Mouse (Mus musculus): Measurements from ENCODE around the gene Cenpe. TPM values are rescaled to one million over a fixed set of nuclear protein-coding genes. Genes with fewer than 3 reads are reported as not detected.

Cenpe gene
- polyA plus RNA-seq, 1 experiment from 2014 or later, result 24.2 TPM

GRCm38 (mm10) chr3:135269391-135269990 is 57.2 kb downstream of the Cenpe start:
- Histone ChIP-seq H3K27ac (replicated peaks; ENCODE audit: low read depth, low read length) (no peak overlapping the region), H3K36me3 (ENCODE audit: control insufficient read depth, insufficient read depth, low read length) (peaks cover 79% of the 10 kb centered on the region), H3K9ac (ENCODE audit: low read depth, low read length) (no peak overlapping the region), H3K4me2 (ENCODE audit: low read depth, low read length) (no peak overlapping the region), H3K4me3 (ENCODE audit: low read depth, low read length) (no peak overlapping the region), H3K4me1 (ENCODE audit: control insufficient read depth, insufficient read depth, low read length) (no peaks in the 10 kb centered on the region), H3K9me3 (ENCODE audit: control insufficient read depth, low read length) (no peaks in the 10 kb centered on the region), H3K27me3 (replicated peaks; ENCODE audit: control insufficient read depth, insufficient read depth, low read length) (no peaks in the 10 kb centered on the region)
- ATAC-seq (ENCODE audit: low read depth) (no peak), DNase-seq (ENCODE audit: low spot score) (no peak)
- WGBS, result 80% methylated on average over 10 of the region's 10 CpGs

- no peak overlapping the region for H3K4me3 ChIP-seq (ENCODE audit: low read depth, low read length)
- no peaks in the 10 kb centered on the region for H3K9me3 ChIP-seq (ENCODE audit: control insufficient read depth, low read length)
- H3K27ac ChIP-seq (replicated peaks; ENCODE audit: low read depth, low read length), result no peak overlapping the region
- DNase-seq (ENCODE audit: low spot score) (peak; percentile 40), ATAC-seq (ENCODE audit: low read depth) (peak; percentile 53; the same call in 1 of the 2 replicates)
- H3K36me3 ChIP-seq (ENCODE audit: control insufficient read depth, insufficient read depth, low read length), result peaks cover 52% of the 10 kb centered on the region
- H3K4me1 ChIP-seq (ENCODE audit: control insufficient read depth, insufficient read depth, low read length), result no peaks in the 10 kb centered on the region
- H3K27me3 ChIP-seq (replicated peaks; ENCODE audit: control insufficient read depth, insufficient read depth, low read length), result no peaks in the 10 kb centered on the region
- no peak overlapping the region for H3K9ac ChIP-seq (ENCODE audit: low read depth, low read length)
- WGBS, result 65% methylated on average over 12 of the region's 12 CpGs
- H3K4me2 ChIP-seq (ENCODE audit: low read depth, low read length), result no peak overlapping the region
Observed at GRCm38 (mm10) chr3:135272627-135273026, 60.3 kb downstream of the Cenpe start.

- 90% methylated on average over 13 of the region's 13 CpGs for WGBS
- peaks cover 47% of the 10 kb centered on the region for H3K36me3 ChIP-seq (ENCODE audit: control insufficient read depth, insufficient read depth, low read length)
Observed at GRCm38 (mm10) chr3:135273047-135273446, 60.7 kb downstream of the Cenpe start.

GRCm38 (mm10) chr3:135280160-135280559 is 67.8 kb downstream of the Cenpe start:
- DNase-seq (ENCODE audit: low spot score) (no peak), ATAC-seq (ENCODE audit: low read depth) (no peak)
- 0 out of 2 replicates have a peak overlapping the region, but pooled peaks have one; percentile 52 for H3K9ac ChIP-seq (ENCODE audit: low read depth, low read length)
- WGBS, result 74% methylated on average over 4 of the region's 4 CpGs
- H3K4me3 ChIP-seq (ENCODE audit: low read depth, low read length), result no peak overlapping the region
- no peaks in the 10 kb centered on the region for H3K27me3 ChIP-seq (replicated peaks; ENCODE audit: control insufficient read depth, insufficient read depth, low read length)
- H3K4me2 ChIP-seq (ENCODE audit: low read depth, low read length), result no peak overlapping the region
- H3K4me1 ChIP-seq (ENCODE audit: control insufficient read depth, insufficient read depth, low read length), result no peaks in the 10 kb centered on the region
- H3K36me3 ChIP-seq (ENCODE audit: control insufficient read depth, insufficient read depth, low read length), result no peaks in the 10 kb centered on the region
- no peaks in the 10 kb centered on the region for H3K9me3 ChIP-seq (ENCODE audit: control insufficient read depth, low read length)
- H3K27ac ChIP-seq (replicated peaks; ENCODE audit: low read depth, low read length), result no peak overlapping the region

More at GRCm38 (mm10) chr3:135273047-135273446, 60.7 kb downstream of the Cenpe start:
- DNase-seq (ENCODE audit: low spot score) (no peak), ATAC-seq (ENCODE audit: low read depth) (no peak)
- Histone ChIP-seq H3K4me2 (ENCODE audit: low read depth, low read length) (no peak overlapping the region), H3K9me3 (ENCODE audit: control insufficient read depth, low read length) (no peaks in the 10 kb centered on the region), H3K4me3 (ENCODE audit: low read depth, low read length) (no peak overlapping the region), H3K27ac (replicated peaks; ENCODE audit: low read depth, low read length) (no peak overlapping the region), H3K4me1 (ENCODE audit: control insufficient read depth, insufficient read depth, low read length) (no peaks in the 10 kb centered on the region), H3K27me3 (replicated peaks; ENCODE audit: control insufficient read depth, insufficient read depth, low read length) (no peaks in the 10 kb centered on the region), H3K9ac (ENCODE audit: low read depth, low read length) (no peak overlapping the region)

GRCm38 (mm10) chr3:135280669-135281415 is 68.5 kb downstream of the Cenpe start, which contains the start of gene Bdh2:
Gene Bdh2 (plus strand): TSS chr3:135281221.
- 19% methylated on average over 14 of the region's 14 CpGs for WGBS

GRCm38 (mm10) chr3:135281701-135282100 is 69.4 kb downstream of the Cenpe start:
- H3K36me3 ChIP-seq (ENCODE audit: control insufficient read depth, insufficient read depth, low read length), result no peaks in the 10 kb centered on the region
- ATAC-seq (ENCODE audit: low read depth) (no peak), DNase-seq (ENCODE audit: low spot score) (no peak)
- no peaks in the 10 kb centered on the region for H3K4me1 ChIP-seq (ENCODE audit: control insufficient read depth, insufficient read depth, low read length)
- H3K4me3 ChIP-seq (ENCODE audit: low read depth, low read length), result peak overlapping the region; percentile 6; the same call in 1 of the 2 replicates
- H3K27ac ChIP-seq (replicated peaks; ENCODE audit: low read depth, low read length), result no peak overlapping the region
- no peak overlapping the region for H3K9ac ChIP-seq (ENCODE audit: low read depth, low read length)
- H3K27me3 ChIP-seq (replicated peaks; ENCODE audit: control insufficient read depth, insufficient read depth, low read length), result no peaks in the 10 kb centered on the region
- 70% methylated on average over 8 of the region's 8 CpGs for WGBS
- H3K9me3 ChIP-seq (ENCODE audit: control insufficient read depth, low read length), result no peaks in the 10 kb centered on the region
- H3K4me2 ChIP-seq (ENCODE audit: low read depth, low read length), result peak overlapping the region; percentile 51

More at GRCm38 (mm10) chr3:135280669-135281415, 68.5 kb downstream of the Cenpe start, which contains the start of gene Bdh2:
- Histone ChIP-seq H3K4me3 (ENCODE audit: low read depth, low read length) (peak within 1 kb of the TSS; percentile 33), H3K9me3 (ENCODE audit: control insufficient read depth, low read length) (no peaks in the 10 kb centered on the region), H3K4me2 (ENCODE audit: low read depth, low read length) (peak within 1 kb of the TSS; percentile 51), H3K27me3 (replicated peaks; ENCODE audit: control insufficient read depth, insufficient read depth, low read length) (no peaks in the 10 kb centered on the region), H3K27ac (replicated peaks; ENCODE audit: low read depth, low read length) (peak within 1 kb of the TSS; percentile 53), H3K9ac (ENCODE audit: low read depth, low read length) (peak within 1 kb of the TSS; percentile 52), H3K36me3 (ENCODE audit: control insufficient read depth, insufficient read depth, low read length) (no peaks in the 10 kb centered on the region), H3K4me1 (ENCODE audit: control insufficient read depth, insufficient read depth, low read length) (no peaks in the 10 kb centered on the region)
- peak; percentile 94 for DNase-seq (ENCODE audit: low spot score)
- peak; percentile 90 for ATAC-seq (ENCODE audit: low read depth)

- WGBS, result 81% methylated on average over 11 of the region's 11 CpGs
- Histone ChIP-seq H3K4me3 (ENCODE audit: low read depth, low read length) (no peak overlapping the region), H3K27ac (replicated peaks; ENCODE audit: low read depth, low read length) (no peak overlapping the region), H3K36me3 (ENCODE audit: control insufficient read depth, insufficient read depth, low read length) (no peaks in the 10 kb centered on the region), H3K9ac (ENCODE audit: low read depth, low read length) (no peak overlapping the region), H3K4me1 (ENCODE audit: control insufficient read depth, insufficient read depth, low read length) (no peaks in the 10 kb centered on the region), H3K4me2 (ENCODE audit: low read depth, low read length) (no peak overlapping the region), H3K27me3 (replicated peaks; ENCODE audit: control insufficient read depth, insufficient read depth, low read length) (no peaks in the 10 kb centered on the region), H3K9me3 (ENCODE audit: control insufficient read depth, low read length) (no peaks in the 10 kb centered on the region)
- ATAC-seq (ENCODE audit: low read depth) (no peak), DNase-seq (ENCODE audit: low spot score) (no peak)
Observed at GRCm38 (mm10) chr3:135285256-135285655, 72.9 kb downstream of the Cenpe start.

- no peak overlapping the region for H3K27ac ChIP-seq (replicated peaks; ENCODE audit: low read depth, low read length)
- H3K36me3 ChIP-seq (ENCODE audit: control insufficient read depth, insufficient read depth, low read length), result no peaks in the 10 kb centered on the region
- H3K27me3 ChIP-seq (replicated peaks; ENCODE audit: control insufficient read depth, insufficient read depth, low read length), result no peaks in the 10 kb centered on the region
- H3K4me2 ChIP-seq (ENCODE audit: low read depth, low read length), result no peak overlapping the region
- DNase-seq (ENCODE audit: low spot score), result no peak
- no peaks in the 10 kb centered on the region for H3K4me1 ChIP-seq (ENCODE audit: control insufficient read depth, insufficient read depth, low read length)
- H3K9ac ChIP-seq (ENCODE audit: low read depth, low read length), result no peak overlapping the region
- no peak for ATAC-seq (ENCODE audit: low read depth)
- no peak overlapping the region for H3K4me3 ChIP-seq (ENCODE audit: low read depth, low read length)
- no peaks in the 10 kb centered on the region for H3K9me3 ChIP-seq (ENCODE audit: control insufficient read depth, low read length)
- WGBS, result 76% methylated on average over 3 of the region's 3 CpGs
Observed at GRCm38 (mm10) chr3:135285807-135286206, 73.5 kb downstream of the Cenpe start.

Measured in embryonic facial prominence, embryonic 14.5 days (tissue).